Comparison of ENCODE assay signal across 18 mouse cellular contexts in genomic region chr17:5958636-5959035, GRCm38 (mm10). TPM values are rescaled to one million over a fixed set of nuclear protein-coding genes. Genes with fewer than 3 reads are reported as not detected.
A peak's percentile ranks its signal among the peaks of the same experiment; 100 is the strongest.
DNase-seq lines count a peak whose midpoint lies in the region; ATAC-seq and TF ChIP-seq lines count a peak whose summit lies in the region.
"Had no signal": no experiment of that assay in that cellular context is flagged by ENCODE, and none has a peak within 500 bp of the region (broad histone marks: within the 10 kb centered on the region; RNA-seq: fewer than 3 reads in every experiment).

No protein-coding gene starts in this region.

- TF ChIP-seq POLR2A in ES-Bruce4 (IDR thresholded peaks at IDR 0.05; ENCODE audit: insufficient read depth, low read length), result no peak

- H3K36me3 ChIP-seq in liver, postnatal 0 days (replicated peaks; ENCODE audit: insufficient read depth, low read length), result no peaks in the 10 kb centered on the region
- no peaks in the 10 kb centered on the region for H3K36me3 ChIP-seq in ES-Bruce4 (ENCODE audit: control insufficient read depth, insufficient read depth, low read length, poor library complexity, severe bottlenecking)
- H3K36me3 ChIP-seq in intestine, postnatal 0 days (ENCODE audit: control insufficient read depth, insufficient read depth), result no peaks in the 10 kb centered on the region
- H3K36me3 ChIP-seq in forebrain, embryonic 13.5 days (ENCODE audit: poor library complexity, severe bottlenecking), result no peaks in the 10 kb centered on the region
- H3K36me3 ChIP-seq: limb, embryonic 13.5 days; midbrain, embryonic 13.5 days had no signal

- H3K27ac ChIP-seq in liver, postnatal 0 days (ENCODE audit: low read depth), result no peak overlapping the region
- no peak overlapping the region for H3K27ac ChIP-seq in ES-Bruce4 (ENCODE audit: insufficient read depth, low read length)
- H3K27ac ChIP-seq in intestine, postnatal 0 days (ENCODE audit: low read depth, low read length), result no peak overlapping the region
- H3K27ac ChIP-seq in forebrain, embryonic 13.5 days, result no peak overlapping the region
- H3K27ac ChIP-seq: left cerebral cortex, adult 2 months; limb, embryonic 13.5 days; midbrain, embryonic 13.5 days had no signal

- WGBS in liver, postnatal 0 days (ENCODE audit: insufficient replicate concordance), result 79% methylated on average over 10 of the region's 10 CpGs
- 53% methylated on average over 10 of the region's 10 CpGs for WGBS in intestine, postnatal 0 days
- 85% methylated on average over 10 of the region's 10 CpGs for WGBS in forebrain, embryonic 13.5 days

- ATAC-seq in liver, postnatal 0 days, result peak; percentile 6; the same call in 1 of the 2 replicates
- ATAC-seq in intestine, postnatal 0 days, result no peak
- ATAC-seq in forebrain, embryonic 13.5 days, result no peak
- ATAC-seq: forebrain, postnatal 0 days; midbrain, embryonic 13.5 days had no signal

- H3K4me2 ChIP-seq in liver, postnatal 0 days (ENCODE audit: low read depth, low read length), result no peak overlapping the region
- H3K4me2 ChIP-seq in intestine, postnatal 0 days (replicated peaks; ENCODE audit: low read depth), result 0 out of 2 replicates have a peak overlapping the region, but pooled peaks have one; percentile 27
- H3K4me2 ChIP-seq in forebrain, embryonic 13.5 days, result no peak overlapping the region
- H3K4me2 ChIP-seq: limb, embryonic 13.5 days; midbrain, embryonic 13.5 days had no signal

- DNase-seq in liver, postnatal 0 days, result no peak
- DNase-seq in liver, result no peak
- peak; percentile 79 for DNase-seq in ZHBTc4 (ENCODE audit: low read depth, low spot score)
- DNase-seq in thymus, postnatal 0 days (ENCODE audit: low spot score), result no peak
- no peak for DNase-seq in retina, embryonic 14.5 days (ENCODE audit: low spot score)
- DNase-seq: adrenal gland, adult 8-10 months; cerebellum, adult 11 months; cerebellum, postnatal 25 days; forebrain, postnatal 0 days; heart, postnatal 4 days; spleen, adult 18-20 months had no signal

- no peaks in the 10 kb centered on the region for H3K9me3 ChIP-seq in liver, postnatal 0 days (ENCODE audit: low read length)
- no peaks in the 10 kb centered on the region for H3K9me3 ChIP-seq in ES-Bruce4 (replicated peaks; ENCODE audit: control insufficient read depth, insufficient read depth, low read length, poor library complexity, severe bottlenecking)
- H3K9me3 ChIP-seq in intestine, postnatal 0 days (ENCODE audit: control insufficient read depth), result no peaks in the 10 kb centered on the region
- H3K9me3 ChIP-seq in forebrain, embryonic 13.5 days (replicated peaks), result no peaks in the 10 kb centered on the region; the same call in 1 of the 2 replicates
- H3K9me3 ChIP-seq: limb, embryonic 13.5 days; midbrain, embryonic 13.5 days had no signal

- no peaks in the 10 kb centered on the region for H3K27me3 ChIP-seq in liver, postnatal 0 days (ENCODE audit: insufficient read depth, low read length)
- H3K27me3 ChIP-seq in ES-Bruce4 (ENCODE audit: control insufficient read depth, insufficient read depth, low read length, poor library complexity, severe bottlenecking), result no peaks in the 10 kb centered on the region
- H3K27me3 ChIP-seq in intestine, postnatal 0 days (replicated peaks; ENCODE audit: control insufficient read depth, insufficient read depth, low read length), result no peaks in the 10 kb centered on the region
- H3K27me3 ChIP-seq in forebrain, embryonic 13.5 days, result no peaks in the 10 kb centered on the region
- H3K27me3 ChIP-seq: midbrain, embryonic 13.5 days had no signal

- no peak for TF ChIP-seq EP300 in liver, postnatal 0 days (IDR thresholded peaks at IDR 0.05; ENCODE audit: low read depth)
- TF ChIP-seq EP300 in ES-Bruce4 (IDR thresholded peaks at IDR 0.05; ENCODE audit: insufficient read depth, low read depth, low read length), result no peak

- H3K4me1 ChIP-seq in liver, postnatal 0 days (ENCODE audit: insufficient read depth), result peaks cover 12% of the 10 kb centered on the region
- H3K4me1 ChIP-seq in ES-Bruce4 (ENCODE audit: control insufficient read depth, insufficient read depth, low read length), result peaks cover 5% of the 10 kb centered on the region
- H3K4me1 ChIP-seq in intestine, postnatal 0 days (replicated peaks; ENCODE audit: control insufficient read depth, insufficient read depth, low read length), result no peaks in the 10 kb centered on the region
- H3K4me1 ChIP-seq in forebrain, embryonic 13.5 days, result no peaks in the 10 kb centered on the region
- H3K4me1 ChIP-seq: midbrain, embryonic 13.5 days had no signal

- TF ChIP-seq CTCF in liver, postnatal 0 days (IDR thresholded peaks at IDR 0.05; ENCODE audit: low read depth), result no peak
- no peak for TF ChIP-seq CTCF in ES-Bruce4 (IDR thresholded peaks at IDR 0.05; ENCODE audit: low read depth, low read length)
- TF ChIP-seq CTCF in intestine, postnatal 0 days (IDR thresholded peaks at IDR 0.05; ENCODE audit: low read depth), result no peak

- no peak overlapping the region for H3K4me3 ChIP-seq in liver, postnatal 0 days (ENCODE audit: low read depth, low read length)
- peak overlapping the region; percentile 35 for H3K4me3 ChIP-seq in ES-Bruce4 (ENCODE audit: low read depth, low read length)
- H3K4me3 ChIP-seq in intestine, postnatal 0 days (ENCODE audit: low read depth, low read length), result no peak overlapping the region
- no peak overlapping the region for H3K4me3 ChIP-seq in forebrain, embryonic 13.5 days
- H3K4me3 ChIP-seq: left cerebral cortex, adult 2 months; limb, embryonic 13.5 days; midbrain, embryonic 13.5 days; myocyte had no signal

- H3K9ac ChIP-seq in liver, postnatal 0 days (replicated peaks), result no peak overlapping the region
- H3K9ac ChIP-seq in ES-Bruce4 (ENCODE audit: low read depth, poor library complexity, severe bottlenecking), result no peak overlapping the region
- no peak overlapping the region for H3K9ac ChIP-seq in intestine, postnatal 0 days (ENCODE audit: low read depth, low read length)
- no peak overlapping the region for H3K9ac ChIP-seq in forebrain, embryonic 13.5 days
- H3K9ac ChIP-seq: forebrain, postnatal 0 days; limb, embryonic 13.5 days; midbrain, embryonic 13.5 days had no signal

RNA-seq across cellular contexts. Expression of gene Synj2, which starts 17.6 kb away (rescaled TPM):
- polyA plus RNA-seq in liver, postnatal 0 days (2015; fragmentation: Nextera tagmentation; extraction: Ambion mirVana), result 0.62 TPM in 2 replicates
- polyA plus RNA-seq in ES-Bruce4 (2011; ENCODE audit: insufficient read depth, insufficient read length, low read depth, missing spikeins), result 7.6 and 11.3 TPM in 2 replicates
- polyA plus RNA-seq in intestine, postnatal 0 days (2015; fragmentation: Nextera tagmentation; extraction: Ambion mirVana), result 2.1 and 2.6 TPM in 2 replicates
- 4.2 and 4.5 TPM in 2 replicates for polyA plus RNA-seq in thymus, postnatal 0 days (2015; fragmentation: Nextera tagmentation; extraction: Ambion mirVana)
- polyA plus RNA-seq in forebrain, embryonic 13.5 days (2015; fragmentation: Nextera tagmentation; extraction: Ambion mirVana), result 0.34 and 0.46 TPM in 2 replicates
